Mouse (Mus musculus): ENCODE measurements around the gene Ddn.

GRCm38 (mm10) chr15:98785744-98786143, 23.5 kb downstream of the Ddn start:
- no peak for TF ChIP-seq CTCF (IDR thresholded peaks at IDR 0.05; ENCODE audit: insufficient read depth, low read depth, low read length)
- TF ChIP-seq POLR2A (IDR thresholded peaks at IDR 0.05; ENCODE audit: insufficient read depth, low read depth, low read length) = no peak

Measured in olfactory bulb, adult 2 months (tissue).